Mouse (Mus musculus) megakaryocyte, embryonic 14.5 days (primary cell): ENCODE data around the gene Ripply2.

ENCODE experiments used
- FLI1 ChIP-seq: IDR thresholded peaks from 2 replicates; pipeline ENCODE4 v1.6.1; 2012; ENCODE audit warnings: low read length, inconsistent platforms, mixed read lengths
- GATA1 ChIP-seq: IDR thresholded peaks from 3 replicates; pipeline ENCODE4 v1.6.1; 2012; ENCODE audit warnings: mixed read lengths, low read length, inconsistent platforms, borderline replicate concordance

- TF ChIP-seq GATA1: no peak
- no peak for TF ChIP-seq FLI1
Measured at GRCm38 (mm10) chr9:87034831-87035580, 19.7 kb downstream of the Ripply2 start.
